Mouse (Mus musculus): ENCODE measurements around the gene Nup85.
A peak's percentile ranks its signal among the peaks of the same experiment; 100 is the strongest.

The Nup85 gene

DNA sequence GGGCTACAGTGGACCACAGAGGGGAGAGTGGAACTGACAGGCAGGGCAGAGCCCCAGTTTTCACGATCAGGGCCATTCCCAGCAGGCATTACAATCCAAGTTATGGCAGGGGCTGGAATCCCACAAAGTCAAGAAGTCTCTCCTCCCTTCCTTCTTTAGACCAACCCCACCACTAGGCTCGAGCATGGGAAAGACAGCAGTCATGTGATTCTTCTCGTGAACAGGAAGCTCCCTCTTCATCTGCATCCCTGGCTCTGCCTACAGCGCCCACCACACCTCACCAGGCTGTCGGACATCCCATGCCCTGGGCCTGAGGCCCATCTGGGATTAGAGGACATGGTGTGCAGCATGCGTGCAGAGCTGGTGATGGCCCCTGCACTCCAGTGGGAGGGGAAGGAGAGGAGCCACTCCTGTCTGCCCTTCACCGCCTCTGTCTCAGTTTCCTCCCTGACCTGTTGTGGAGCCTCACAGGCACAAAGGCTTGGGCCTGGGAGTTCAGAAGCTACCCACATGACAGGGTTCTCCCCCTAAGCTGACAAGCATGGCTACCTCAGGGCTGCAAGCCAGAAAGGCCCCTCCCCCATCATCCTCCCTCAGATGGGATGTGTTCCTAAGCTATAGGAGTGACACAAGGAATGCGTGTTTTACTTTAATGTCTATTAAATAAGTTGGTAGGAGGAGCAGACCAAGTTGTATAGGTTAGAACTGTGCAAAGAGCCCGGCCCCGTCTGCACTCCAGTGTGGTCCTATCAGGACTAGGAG is 50.3 kb downstream of the Nup85 start:
- no peak for DNase-seq

DNA sequence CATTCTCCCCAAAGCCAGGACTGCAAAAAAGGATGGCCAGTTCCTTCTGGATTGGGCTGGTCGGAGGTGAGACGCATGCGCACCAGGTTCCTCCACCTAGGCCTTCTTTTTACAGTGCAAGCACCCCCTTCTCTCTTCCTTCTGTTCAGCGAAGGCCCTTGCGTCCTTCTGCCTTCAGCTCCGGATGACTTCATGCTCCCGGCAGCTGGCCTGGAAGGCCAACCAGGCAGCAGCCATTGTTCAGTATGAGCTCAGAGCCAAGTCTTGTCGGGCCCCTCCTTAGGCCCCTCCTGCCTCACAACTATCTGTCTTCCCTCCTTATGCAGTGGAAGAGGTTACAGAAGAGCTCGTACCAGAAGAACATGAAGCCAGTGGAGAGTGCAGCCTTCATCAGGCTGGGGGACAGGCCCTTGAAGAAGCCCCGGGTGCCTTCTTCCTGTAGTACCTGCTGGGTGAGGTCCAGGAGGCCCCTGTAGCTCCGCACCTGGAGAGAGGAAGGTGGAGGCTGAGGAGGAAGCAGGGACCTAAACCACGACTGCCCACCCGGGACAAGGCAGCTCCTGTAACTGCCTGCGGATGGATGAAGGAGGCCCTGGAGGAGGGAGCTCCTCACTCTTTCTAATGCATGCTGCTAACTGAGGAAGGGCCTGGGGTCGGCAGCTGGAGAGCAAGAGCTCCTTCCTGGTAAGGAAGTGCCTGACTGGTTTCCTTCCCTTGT is 51.0 kb downstream of the Nup85 start:
- no peak for DNase-seq

DNA sequence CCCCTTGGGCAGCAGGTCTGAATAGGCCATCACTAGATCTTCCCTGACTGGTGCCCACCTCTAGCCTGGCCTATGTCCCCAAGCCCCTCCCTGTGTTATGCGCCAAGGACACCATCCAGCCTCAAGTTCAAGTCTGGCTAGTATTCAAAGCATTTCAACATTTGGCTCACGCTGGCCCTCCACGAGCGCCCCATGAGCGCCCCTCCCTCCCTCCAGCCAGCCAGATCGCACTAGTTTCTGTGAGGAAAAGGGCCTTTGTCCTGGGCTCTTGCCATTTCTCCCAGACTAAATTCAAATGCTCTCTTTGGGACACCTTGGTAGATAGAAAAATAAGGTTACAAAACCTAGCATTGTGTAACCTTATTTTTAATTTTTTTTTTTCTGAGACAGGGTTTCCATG is 51.6 kb downstream of the Nup85 start:
- DNase-seq, result no peak

DNA sequence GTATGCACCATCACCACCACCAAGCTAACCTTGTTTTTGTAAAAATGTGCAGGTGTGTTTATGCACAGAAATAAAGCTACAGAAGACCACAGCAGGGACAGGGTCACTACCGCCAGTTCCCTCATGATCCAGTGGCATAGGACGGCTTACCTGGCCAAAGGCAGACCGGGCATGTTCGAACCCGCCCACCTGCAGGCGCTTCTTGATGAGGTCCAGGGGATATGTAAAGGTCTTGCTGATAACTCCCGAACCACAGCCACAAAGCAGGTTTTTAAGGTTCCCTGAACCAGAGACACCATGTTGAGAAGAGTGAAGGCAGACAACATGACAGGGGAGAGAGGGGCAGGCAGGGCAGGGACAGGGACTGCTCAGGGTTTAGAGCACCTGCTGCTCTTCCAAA is 52.1 kb downstream of the Nup85 start:
- DNase-seq, result no peak

DNA sequence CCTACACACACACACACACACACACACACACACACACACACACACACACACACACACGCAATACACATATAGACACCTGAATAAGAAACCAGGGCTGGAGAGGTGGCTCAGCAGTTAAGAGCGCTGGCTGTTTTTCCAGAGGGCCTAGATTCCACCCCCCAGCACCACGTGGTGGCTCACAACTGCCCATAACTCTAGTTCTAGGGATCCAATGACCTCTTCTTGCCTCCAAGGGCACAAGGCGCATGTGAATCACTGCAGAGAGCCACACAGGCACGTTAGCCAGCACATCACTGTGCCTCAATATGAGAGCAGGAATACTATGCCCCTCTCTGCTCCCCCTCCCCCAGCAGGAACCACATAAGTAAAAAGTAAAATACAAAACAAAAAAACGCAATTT is 52.7 kb downstream of the Nup85 start:
- DNase-seq, result no peak

DNA sequence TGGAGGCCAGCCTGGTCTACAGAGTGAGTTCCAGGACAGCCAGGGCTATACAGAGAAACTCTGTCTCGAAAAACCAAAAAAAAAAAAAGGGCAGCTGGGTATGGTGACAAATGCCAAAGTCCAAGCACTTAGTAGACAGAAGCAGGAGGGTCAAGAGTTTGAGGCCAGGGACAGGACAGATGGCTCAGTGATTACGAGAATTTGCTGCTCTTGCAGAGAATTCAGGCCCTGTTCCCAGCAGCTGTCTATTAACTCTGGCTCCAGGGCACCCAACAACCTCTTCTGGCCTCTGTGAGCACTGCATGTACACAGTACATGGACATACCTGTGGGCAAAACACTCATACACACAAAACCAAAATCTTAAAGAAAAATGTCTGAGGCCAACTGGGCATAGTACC is 53.8 kb downstream of the Nup85 start:
- DNase-seq, result no peak

DNA sequence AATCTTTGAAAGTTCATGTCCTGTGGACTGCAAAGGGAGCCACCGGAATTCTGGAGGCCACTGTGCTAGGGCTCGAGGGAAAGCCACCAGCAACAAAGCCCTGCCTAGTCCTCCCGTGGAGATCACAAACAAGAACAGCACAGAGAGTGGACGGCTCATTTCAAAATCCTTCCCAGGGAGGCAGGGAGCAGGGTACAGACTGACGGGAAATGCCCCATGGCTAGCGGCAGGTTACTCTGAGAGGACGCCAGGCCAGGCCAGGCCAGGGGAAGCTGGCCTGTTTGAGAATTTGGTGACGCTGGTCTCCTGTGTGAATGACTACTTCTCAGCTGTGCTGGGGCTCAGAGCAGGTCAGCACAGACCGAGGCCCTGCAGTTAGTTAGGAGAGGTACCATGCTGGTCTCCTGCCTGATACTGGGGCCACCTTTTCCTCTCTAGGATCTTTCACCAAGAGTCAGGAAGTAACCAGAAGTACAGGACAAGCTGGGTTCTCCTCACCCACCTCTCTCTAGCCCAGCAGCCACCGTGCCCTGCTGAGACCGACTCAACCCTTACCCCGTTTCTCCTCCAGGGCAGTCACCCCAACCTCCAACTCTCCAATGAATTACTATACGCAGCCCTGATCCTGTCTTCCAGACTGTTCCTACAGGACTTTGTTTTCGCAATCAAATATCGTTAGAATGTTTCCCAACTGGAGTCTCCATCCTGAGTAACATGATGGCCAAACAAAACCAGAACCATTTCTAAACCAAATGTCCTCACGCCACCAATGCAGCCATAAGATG is 54.7 kb downstream of the Nup85 start:
- DNase-seq, result no peak

DNA sequence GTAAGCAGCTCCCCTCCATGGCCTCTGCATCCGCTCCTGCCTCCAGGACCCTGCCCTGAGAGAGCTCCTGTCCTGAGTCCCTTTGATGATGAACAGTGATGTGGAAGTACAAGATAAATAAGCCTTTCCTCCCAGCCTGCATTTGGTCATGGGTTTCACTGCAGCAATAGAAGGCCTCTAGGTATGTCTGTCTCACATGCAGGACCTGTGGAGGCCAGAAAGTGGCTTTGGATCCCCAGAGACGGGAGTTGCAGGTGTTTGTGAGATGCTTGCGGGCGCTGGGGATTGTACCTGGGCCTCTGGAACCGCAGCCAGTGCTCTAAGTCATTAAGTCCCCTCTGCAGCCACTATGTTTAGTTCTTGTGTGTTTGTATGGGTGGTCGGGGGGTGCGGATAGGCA is 55.7 kb downstream of the Nup85 start:
- DNase-seq, result no peak

DNA sequence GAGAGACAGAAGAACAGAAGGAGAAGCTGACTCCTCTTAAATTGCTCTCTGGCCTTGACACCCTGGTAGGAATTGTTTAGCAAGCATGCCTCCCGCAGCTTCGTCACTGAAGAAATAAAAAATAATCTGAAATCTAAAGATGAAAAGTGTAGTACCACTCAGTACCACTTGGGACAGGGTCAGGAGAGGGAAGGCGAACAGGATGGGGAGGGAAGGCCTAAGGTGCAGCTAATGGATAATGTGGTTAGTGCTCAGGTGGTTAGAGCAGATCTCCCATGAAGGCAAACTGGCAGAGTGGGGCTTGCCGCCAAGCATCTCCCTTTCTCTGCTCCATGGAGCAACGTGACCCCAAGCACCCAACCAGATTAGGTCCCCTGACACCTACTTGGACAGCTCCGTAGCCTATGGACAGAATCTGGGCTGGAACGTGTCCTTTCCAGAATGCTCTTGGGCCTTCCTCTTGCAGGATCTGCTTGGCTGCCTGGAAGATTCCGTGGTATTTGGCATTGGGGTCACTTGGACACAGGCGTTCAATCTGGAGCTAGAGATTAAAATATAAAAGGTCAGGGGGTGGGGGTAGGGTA is 59.3 kb downstream of the Nup85 start:
- no peak for DNase-seq

DNA sequence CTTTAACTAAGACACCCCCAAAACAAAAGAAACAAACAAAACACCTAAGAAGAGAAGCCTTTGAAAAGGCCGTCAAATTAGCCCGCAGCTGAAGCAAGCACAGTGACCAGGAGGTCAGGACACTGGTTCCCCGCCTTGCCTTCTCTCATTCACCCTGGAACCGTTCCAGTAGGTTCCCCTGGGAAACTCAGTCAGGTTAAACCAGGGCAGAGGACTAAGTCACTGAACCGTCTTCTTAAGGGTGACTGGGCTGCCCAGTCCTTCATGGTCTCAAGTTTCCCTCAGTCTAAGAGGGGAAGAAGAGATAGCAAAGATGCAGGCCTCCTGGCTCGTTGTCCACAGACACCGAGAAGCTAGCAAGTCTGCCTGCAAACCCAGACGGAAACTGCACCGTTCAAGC is 61.6 kb downstream of the Nup85 start:
- DNase-seq, result no peak

DNA sequence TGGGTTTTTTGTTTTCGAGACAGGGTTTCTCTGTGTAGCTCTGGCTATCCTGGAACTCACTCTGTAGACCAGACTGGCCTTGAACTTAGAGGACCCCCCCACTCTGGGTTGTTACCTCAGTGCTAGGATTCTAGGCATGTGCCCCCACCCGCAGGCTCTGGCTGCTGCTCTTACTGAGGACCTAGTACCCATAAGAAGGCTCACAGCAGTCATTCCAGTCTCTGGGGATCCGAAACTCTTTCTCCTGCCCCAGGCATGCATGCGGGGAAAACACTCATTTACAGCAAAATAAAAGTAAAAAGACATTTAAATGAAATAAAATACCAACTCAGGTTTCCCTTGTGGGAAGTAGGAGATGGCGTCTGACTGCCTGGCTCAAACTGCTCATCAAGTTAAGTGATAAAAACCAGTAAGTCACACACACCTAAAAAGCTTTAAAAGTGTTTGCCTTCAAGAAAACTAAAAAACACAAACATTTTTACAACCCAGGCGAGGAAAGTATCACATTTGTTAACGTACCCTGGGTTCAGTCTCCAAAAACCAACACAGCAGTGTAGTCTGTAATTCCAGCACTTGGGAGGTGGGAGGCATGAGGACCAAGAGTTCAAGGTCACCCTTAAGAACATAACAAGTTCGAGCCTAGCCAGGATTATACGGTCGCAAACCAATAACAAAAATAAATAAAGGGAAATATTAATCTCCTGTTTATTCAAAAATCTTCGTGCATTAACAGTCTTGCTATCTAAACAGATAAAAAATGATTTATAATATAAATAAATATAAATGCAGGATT is 62.8 kb downstream of the Nup85 start:
- DNase-seq, result no peak

DNA sequence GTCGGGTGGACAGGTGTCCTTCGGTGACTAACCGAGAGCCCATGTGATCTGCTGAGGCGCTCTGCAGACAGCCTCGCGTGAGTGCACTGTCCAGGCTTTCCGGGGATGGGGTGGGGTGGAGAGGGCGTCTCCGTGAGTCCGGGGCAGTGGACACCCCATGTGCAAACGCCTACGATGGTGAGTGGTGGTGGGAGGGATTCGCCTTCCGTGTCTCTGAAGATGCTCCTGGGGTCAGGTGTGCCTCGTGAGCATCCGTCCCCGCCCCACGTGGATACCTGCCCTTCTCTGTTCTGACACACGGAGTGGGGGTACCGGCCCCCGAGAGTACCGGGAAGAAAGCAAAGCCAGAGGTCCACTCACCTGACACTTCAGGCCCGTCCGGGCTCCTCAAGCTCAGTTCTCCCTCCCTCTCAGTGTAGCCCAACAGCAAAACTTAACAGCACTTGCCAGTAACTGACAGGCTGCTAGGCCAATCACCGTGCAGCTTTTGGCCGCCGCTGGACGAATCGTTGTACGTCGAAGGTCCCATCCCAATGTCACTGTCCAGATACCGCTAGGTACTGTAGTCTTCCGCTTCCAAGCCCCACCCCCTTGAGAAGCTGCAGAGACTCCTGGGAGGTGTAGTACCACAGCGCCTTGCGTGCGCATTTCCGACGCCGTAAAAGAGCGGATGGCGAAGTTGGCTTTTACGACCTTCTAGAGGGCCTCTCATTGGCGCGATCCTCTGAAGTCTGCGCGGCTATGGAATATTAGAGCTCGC is 63.7 kb downstream of the Nup85 start, which contains the start of gene Slc25a19:
TSS of gene Slc25a19 (minus strand) at position 591 of the 760 bp plus-strand sequence.
- DNase-seq, result peak; percentile 97

DNA sequence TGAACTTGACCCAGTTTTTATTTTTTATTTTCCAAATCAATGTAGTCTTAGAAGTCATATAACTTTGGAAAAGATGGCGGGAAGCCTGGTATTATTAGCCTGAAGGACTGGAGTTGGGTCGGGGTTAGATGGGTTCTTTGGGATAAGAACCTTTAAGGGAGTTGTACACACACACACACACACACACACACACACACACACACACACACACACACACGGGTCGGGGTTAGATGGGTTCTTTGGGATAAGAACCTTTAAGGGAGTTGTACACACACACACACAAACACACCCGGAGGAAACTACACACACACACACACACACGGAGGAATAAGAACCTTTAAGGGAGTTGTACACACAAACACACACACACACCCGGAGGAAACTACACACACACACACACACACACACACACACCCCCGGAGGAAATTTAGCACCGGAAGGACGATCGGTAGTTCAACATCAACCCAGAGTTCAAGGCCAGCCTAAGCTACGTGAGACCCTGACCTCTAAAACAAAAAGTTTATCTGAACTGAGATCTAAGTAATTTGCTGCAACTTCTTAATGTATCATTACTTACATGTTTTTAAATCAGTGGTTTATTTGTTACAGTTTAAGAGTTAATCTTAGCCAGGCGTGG is 64.3 kb downstream of the Nup85 start:
- no peak for DNase-seq

DNA sequence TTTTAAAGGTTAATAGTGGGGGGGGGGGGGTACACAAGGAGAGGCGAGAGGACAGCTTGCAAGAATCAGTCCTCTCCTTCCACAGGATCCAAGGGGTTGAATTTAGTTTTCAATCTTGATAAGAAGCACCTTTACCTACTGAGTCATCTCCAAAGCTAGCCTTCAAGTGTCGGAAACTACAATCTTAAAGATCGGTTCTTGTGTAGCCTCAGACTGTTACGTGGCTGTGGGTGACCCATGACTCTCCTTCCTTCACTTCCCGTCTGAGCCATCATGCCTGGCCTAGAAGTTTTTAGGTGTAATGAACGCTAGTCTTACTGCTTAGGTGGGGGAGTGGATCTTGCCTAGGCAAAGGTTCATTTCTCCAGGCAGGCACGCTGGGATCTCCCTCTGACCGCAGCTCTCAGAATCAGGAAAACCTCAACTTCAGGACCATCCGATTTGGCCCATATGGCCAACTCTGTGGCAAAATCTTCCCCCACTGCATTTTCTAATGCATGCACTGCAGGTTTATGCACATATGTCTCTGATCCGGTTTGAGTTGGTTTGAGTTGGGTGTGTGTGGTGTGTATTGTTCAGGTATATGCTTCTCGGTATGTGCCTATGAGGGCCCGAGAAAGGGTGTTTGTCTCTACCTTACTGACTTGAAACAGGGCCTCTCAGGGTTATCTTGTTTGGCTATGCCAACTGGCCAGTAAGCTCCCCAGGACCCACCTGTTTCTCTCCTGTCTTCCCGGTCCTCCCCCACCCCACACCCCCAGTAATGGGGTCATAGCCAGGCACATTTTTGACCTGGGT is 65.7 kb downstream of the Nup85 start:
- DNase-seq, result no peak

DNA sequence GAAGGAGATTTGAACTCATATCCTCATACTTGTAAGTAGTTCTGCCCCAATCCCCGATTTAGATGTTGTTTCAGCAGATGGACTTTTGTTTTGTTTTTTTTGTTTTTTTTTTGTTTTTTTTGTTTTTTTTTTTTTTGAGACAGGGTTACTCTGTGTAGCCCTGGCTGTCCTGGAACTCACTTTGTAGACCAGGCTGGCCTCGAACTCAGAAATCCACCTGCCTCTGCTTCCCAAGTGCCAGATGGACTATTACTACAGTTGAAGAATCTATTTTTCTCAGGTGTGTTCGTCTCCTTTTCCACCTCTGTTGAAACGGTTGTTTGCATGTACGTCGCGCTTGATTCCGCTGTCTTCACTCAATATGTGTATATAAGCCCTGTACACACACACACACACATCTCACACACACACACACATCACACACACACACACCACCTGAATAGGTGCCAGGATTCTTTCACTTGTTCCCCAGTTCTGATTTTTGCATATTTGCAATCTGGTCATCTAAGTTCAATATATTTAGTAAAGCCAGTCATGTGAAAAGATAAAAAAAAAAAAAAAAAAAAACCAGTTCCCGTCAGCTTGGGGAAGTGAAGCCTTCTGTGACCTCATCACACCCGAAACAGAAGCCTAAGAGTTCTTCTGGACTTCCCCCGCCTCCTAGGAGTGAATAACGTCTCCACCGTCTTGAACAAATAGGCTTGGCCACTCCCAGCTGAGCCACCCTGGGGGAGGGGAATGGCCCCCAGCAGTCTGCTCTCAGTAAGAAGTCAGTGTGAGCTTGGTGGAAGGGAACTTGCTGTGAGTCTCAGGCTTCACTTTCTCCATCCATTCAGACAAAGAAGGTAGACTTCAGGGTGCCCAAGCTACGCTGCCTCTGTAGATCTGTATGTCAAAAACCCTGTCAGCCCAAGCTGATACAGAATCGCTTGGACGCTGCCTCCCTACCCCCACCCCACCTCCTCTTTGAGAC is 66.6 kb downstream of the Nup85 start:
- no peak for DNase-seq

DNA sequence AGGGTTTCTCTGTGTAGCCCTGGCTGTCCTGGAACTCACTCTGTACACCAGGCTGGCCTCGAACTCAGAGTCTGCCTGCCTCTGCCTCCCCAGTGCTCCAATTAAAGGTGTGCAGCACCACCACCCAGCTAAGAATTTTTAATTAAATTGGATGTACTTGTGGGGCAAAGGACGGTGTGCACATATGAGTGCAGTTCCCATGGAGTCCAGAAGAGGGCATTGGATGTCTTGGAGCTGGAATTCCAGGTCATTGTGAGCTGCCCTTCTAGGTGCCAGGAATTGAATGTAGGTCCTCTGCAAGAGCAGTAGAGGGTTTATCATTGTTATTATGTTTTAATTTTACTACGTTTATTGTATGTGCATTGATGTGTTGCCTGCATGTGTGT is 67.3 kb downstream of the Nup85 start:
- peak; percentile 24 for DNase-seq

DNA sequence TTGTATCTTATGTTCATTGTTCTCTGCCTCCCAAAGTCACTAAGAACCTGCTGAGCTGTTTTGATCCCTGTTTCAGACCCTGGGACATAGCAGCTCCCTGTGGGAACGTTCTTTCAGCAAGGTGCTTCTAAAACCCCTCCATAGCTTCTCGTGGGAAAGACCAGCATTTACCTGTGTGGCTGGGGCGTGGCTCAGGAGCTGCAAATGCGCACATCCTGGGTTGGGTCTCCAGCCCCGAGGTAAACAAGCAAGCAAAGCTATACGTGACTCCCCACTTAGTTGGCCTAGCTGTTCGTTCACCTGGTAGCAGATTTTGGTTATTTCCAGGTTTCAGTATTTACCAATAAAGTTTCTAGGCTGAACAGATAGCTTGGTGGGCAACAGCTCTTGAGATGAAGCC is 68.0 kb downstream of the Nup85 start:
- DNase-seq, result no peak

DNA sequence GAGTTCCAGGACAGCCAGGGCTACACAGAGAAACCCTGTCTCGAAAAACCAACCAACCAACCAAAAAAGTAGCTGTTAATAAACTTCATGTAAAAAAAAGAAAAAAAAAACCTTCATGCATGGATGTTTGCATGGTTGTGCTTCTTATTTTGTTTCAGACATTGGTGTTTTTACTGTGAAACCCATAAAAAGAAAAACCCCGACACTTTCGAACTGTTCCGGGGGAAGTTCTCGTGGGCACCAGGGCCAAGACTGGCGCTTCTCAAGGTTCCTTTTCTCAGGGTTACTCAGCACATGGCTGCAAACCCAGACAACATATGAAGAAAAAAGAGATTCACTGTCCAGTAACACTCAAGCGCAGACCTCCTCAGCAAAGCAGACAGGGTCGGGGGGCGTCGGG is 68.6 kb downstream of the Nup85 start:
- no peak for DNase-seq

Data from right cerebral cortex, postnatal 4 days (tissue).